Mouse (Mus musculus) lung, adult 2 months (tissue): ENCODE measurements at regions not wholly inside any gene's neighbourhood (a gene's known extent, or its start where the extent isn't known, plus 50 kb on each side); places are given as distances from the start of the nearest gene placed in this dataset.

Source experiments
- CTCF ChIP-seq: fragments of 200-500 bp; IDR thresholded peaks from 2 replicates; pipeline ENCODE4 v1.5.1; 2011; ENCODE audit warnings: mild to moderate bottlenecking, low read length, control low read depth; ENCODE audit not compliant: insufficient read depth
- POLR2A ChIP-seq: fragments of 200-500 bp; IDR thresholded peaks from 2 replicates; pipeline ENCODE4 v1.6.1; 2011; ENCODE audit warnings: low read depth, mild to moderate bottlenecking, control low read depth, low read length, borderline replicate concordance; ENCODE audit errors: extremely low read depth

DNA sequence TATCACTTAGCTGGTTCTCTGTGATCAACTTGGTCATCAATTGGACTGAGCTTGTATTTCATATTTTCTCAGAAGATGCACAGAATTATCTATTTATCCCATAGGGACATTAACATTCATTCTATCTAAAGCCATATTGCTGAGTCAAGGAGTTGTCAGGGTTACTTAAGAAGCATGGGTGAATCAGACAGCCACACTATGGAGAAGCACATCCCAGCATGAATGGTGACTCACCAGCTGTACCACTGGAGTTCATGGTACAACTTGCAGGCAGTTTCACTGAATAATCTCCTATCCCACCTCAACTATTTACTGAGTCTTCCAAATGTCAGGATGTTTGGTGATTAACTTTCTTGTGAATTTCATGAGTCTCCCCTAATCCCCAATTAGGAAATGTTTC lies 678.6 kb downstream of the Gsdmc2 start:
- TF ChIP-seq CTCF (no peak), POLR2A (no peak)
